Mouse (Mus musculus) bone marrow macrophage, adult 2 months (primary cell): ENCODE measurements around the gene Pdhb.

Experiments
- CTCF ChIP-seq: IDR thresholded peaks from 2 replicates; pipeline ENCODE4 v1.5.1; 2012; ENCODE audit warnings: low read depth, mild to moderate bottlenecking, low read length, moderate library complexity
- POLR2A ChIP-seq: IDR thresholded peaks from 2 replicates; pipeline ENCODE4 v1.6.1; 2012; ENCODE audit warnings: mild to moderate bottlenecking, low read depth, low read length, borderline replicate concordance

GRCm38 (mm10) chr14:8206179-8206910 is 33.5 kb upstream of the Pdhb start:
- TF ChIP-seq CTCF (no peak), POLR2A (no peak)
